Mouse (Mus musculus) E14TG2a.4 (cell line): ENCODE measurements around the gene Ninl.

Experiments
- CTCF ChIP-seq: conservative IDR thresholded peaks from 2 replicates; pipeline ENCODE4 v1.5.1; 2014; ENCODE audit warnings: low read length
- NANOG ChIP-seq: IDR thresholded peaks from 2 replicates; pipeline ENCODE4 v1.6.1; 2014; ENCODE audit warnings: borderline replicate concordance, low read length, mixed read lengths
- POU5F1 ChIP-seq: IDR thresholded peaks from 2 replicates; pipeline ENCODE4 v1.6.1; 2014; ENCODE audit warnings: low read length, borderline replicate concordance

DNA sequence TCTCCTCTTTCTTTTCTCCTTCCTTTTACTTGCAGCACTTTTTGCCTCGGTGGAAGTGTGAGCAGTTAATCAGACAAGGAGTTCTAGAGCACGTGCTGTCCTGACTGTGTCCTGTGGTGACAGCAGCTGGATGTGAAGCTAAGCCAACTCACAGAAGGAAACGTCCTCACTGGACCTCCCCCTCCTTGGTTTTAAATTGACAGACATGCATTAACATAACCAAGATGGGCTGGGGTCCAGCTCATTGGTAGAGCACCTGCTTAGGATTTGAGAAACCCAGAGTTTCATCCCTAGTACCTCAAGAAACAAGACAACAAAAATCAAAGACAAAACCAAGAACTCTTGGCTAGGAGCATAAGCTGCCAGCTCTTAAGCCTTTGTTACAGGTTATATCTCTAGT lies 108.4 kb downstream of the Ninl start:
- TF ChIP-seq CTCF: no peak
- TF ChIP-seq POU5F1: no peak
- TF ChIP-seq NANOG: no peak
